Mouse (Mus musculus) MEL (cell line): ENCODE results near the gene Lgals3. TPM values are rescaled to one million over a fixed set of nuclear protein-coding genes. Genes with fewer than 3 reads are reported as not detected.

Experiments used
- DNase-seq: peaks from one replicate; pipeline ENCODE4 v3.0.0; 2011; ENCODE audit warnings: low read depth, low spot score
- H3K27ac ChIP-seq: 2 replicates; pipeline ENCODE4 v1.5.1; 2012; ENCODE audit warnings: low read depth, mild to moderate bottlenecking, control low read depth, low read length, moderate library complexity; ENCODE audit not compliant: control insufficient read depth
- H3K27me3 ChIP-seq, 2 experiments: fragments of 150-350 bp in 1 of 2; sonication (generic) in 1 of 2; 2 replicates each; pipeline ENCODE4 v1.6.1; 2012; ENCODE audit warnings: low read length in 2 of 2, mild to moderate bottlenecking in 2 of 2, improper control_type of control experiment in 1 of 2, moderate library complexity in 1 of 2; ENCODE audit not compliant: insufficient read depth in 2 of 2, control insufficient read depth in 1 of 2
- H3K36me3 ChIP-seq, 2 experiments: 2 replicates each; pipeline ENCODE4 v1.6.1; 2012 to 2014; ENCODE audit warnings: low read length in 2 of 2, improper control_type of control experiment in 1 of 2, inconsistent platforms in 1 of 2, mild to moderate bottlenecking in 1 of 2; ENCODE audit not compliant: insufficient read depth in 2 of 2, control insufficient read depth in 1 of 2
- H3K4me1 ChIP-seq, 2 experiments: fragments of 150-350 bp in 1 of 2; sonication (generic) in 1 of 2; 2 replicates each; pipeline ENCODE4 v1.6.1; 2012; ENCODE audit warnings: low read length in 2 of 2, improper control_type of control experiment in 1 of 2, mild to moderate bottlenecking in 1 of 2; ENCODE audit not compliant: insufficient read depth in 2 of 2, control insufficient read depth in 1 of 2
- H3K4me3 ChIP-seq, 2 experiments: fragments of 150-350 bp in 1 of 2; sonication (generic) in 1 of 2; 2 replicates each; pipeline ENCODE4 v1.5.1; 2012; ENCODE audit warnings: low read depth in 2 of 2, low read length in 2 of 2, mild to moderate bottlenecking in 2 of 2, moderate library complexity in 2 of 2, control low read depth in 1 of 2, improper control_type of control experiment in 1 of 2; ENCODE audit not compliant: control insufficient read depth in 1 of 2, insufficient read depth in 1 of 2
- H3K79me2 ChIP-seq: 2 replicates; pipeline ENCODE4 v1.6.1; 2012; ENCODE audit warnings: mild to moderate bottlenecking, low read length, moderate library complexity; ENCODE audit not compliant: control insufficient read depth, poor library complexity, insufficient read depth
- H3K9ac ChIP-seq: 2 replicates; pipeline ENCODE4 v1.6.1; 2012; ENCODE audit warnings: low read depth, mild to moderate bottlenecking, control low read depth, low read length, moderate library complexity; ENCODE audit not compliant: control insufficient read depth, poor library complexity, severe bottlenecking
- H3K9me3 ChIP-seq: fragments of 150-350 bp; sonication (generic); replicated peaks from 2 replicates; pipeline ENCODE4 v1.6.1; 2012; ENCODE audit warnings: mild to moderate bottlenecking, low read length, improper control_type of control experiment, moderate library complexity; ENCODE audit not compliant: insufficient read depth
- BHLHE40 ChIP-seq: IDR thresholded peaks from 2 replicates; pipeline ENCODE4 v1.6.1; 2012; ENCODE audit warnings: low read depth, mild to moderate bottlenecking, inconsistent platforms, low read length, improper control_type of control experiment, borderline replicate concordance
- CHD1 ChIP-seq: IDR thresholded peaks from 2 replicates; pipeline ENCODE4 v1.6.1; 2012; ENCODE audit warnings: low read depth, mild to moderate bottlenecking, inconsistent platforms, low read length, improper control_type of control experiment
- CTCF ChIP-seq, 3 experiments: IDR thresholded peaks in 2 of 3; conservative IDR thresholded peaks in 1 of 3; 2 replicates each; pipeline ENCODE4 v1.5.1; 2011 to 2012; ENCODE audit warnings: low read length in 3 of 3, low read depth in 2 of 3, mild to moderate bottlenecking in 2 of 3, improper control_type of control experiment in 1 of 3, inconsistent platforms in 1 of 3, mixed read lengths in 1 of 3, moderate library complexity in 1 of 3; ENCODE audit not compliant: control insufficient read depth in 1 of 3, insufficient read depth in 1 of 3, poor library complexity in 1 of 3, severe bottlenecking in 1 of 3
- ELF1 ChIP-seq: IDR thresholded peaks from 2 replicates; pipeline ENCODE4 v1.6.1; 2014; ENCODE audit warnings: low read depth, mild to moderate bottlenecking, inconsistent platforms, low read length, improper control_type of control experiment, moderate library complexity
- EP300 ChIP-seq, 2 experiments: IDR thresholded peaks; 2 replicates each; pipeline ENCODE4 v1.6.1; 2011; ENCODE audit warnings: improper control_type of control experiment in 2 of 2, low read length in 2 of 2, low read depth in 1 of 2, mild to moderate bottlenecking in 1 of 2
- ETS1 ChIP-seq: IDR thresholded peaks from 2 replicates; pipeline ENCODE4 v1.6.1; 2012; ENCODE audit warnings: low read depth, mild to moderate bottlenecking, inconsistent platforms, low read length, improper control_type of control experiment, moderate library complexity
- GABPA ChIP-seq: IDR thresholded peaks from 2 replicates; pipeline ENCODE4 v1.6.1; 2012; ENCODE audit warnings: low read depth, mild to moderate bottlenecking, inconsistent platforms, low read length, improper control_type of control experiment, moderate library complexity
- HCFC1 ChIP-seq: IDR thresholded peaks from 2 replicates; pipeline ENCODE4 v1.6.1; 2012; ENCODE audit warnings: low read depth, mild to moderate bottlenecking, inconsistent platforms, low read length, improper control_type of control experiment, moderate library complexity
- KAT2A ChIP-seq: conservative IDR thresholded peaks from 2 replicates; pipeline ENCODE4 v1.6.1; 2012; ENCODE audit warnings: low read depth, low read length, improper control_type of control experiment, inconsistent platforms
- MAFK ChIP-seq: IDR thresholded peaks from 2 replicates; pipeline ENCODE4 v1.6.1; 2011; ENCODE audit warnings: low read depth, mild to moderate bottlenecking, low read length, improper control_type of control experiment, borderline replicate concordance
- MAX ChIP-seq: IDR thresholded peaks from 2 replicates; pipeline ENCODE4 v1.6.1; 2011; ENCODE audit warnings: low read length, improper control_type of control experiment
- MAZ ChIP-seq: IDR thresholded peaks from 2 replicates; pipeline ENCODE4 v1.6.1; 2012; ENCODE audit warnings: low read depth, mild to moderate bottlenecking, inconsistent platforms, low read length, improper control_type of control experiment
- MYC ChIP-seq: IDR thresholded peaks from 2 replicates; pipeline ENCODE4 v1.6.1; 2011; ENCODE audit warnings: low read depth, mild to moderate bottlenecking, low read length, improper control_type of control experiment, moderate library complexity
- NELFE ChIP-seq: IDR thresholded peaks from 2 replicates; pipeline ENCODE4 v1.6.1; 2011; ENCODE audit warnings: low read depth, low read length, improper control_type of control experiment
- NRF1 ChIP-seq: IDR thresholded peaks from 2 replicates; pipeline ENCODE4 v1.6.1; 2014; ENCODE audit warnings: low read depth, mild to moderate bottlenecking, inconsistent platforms, low read length, improper control_type of control experiment, moderate library complexity; ENCODE audit not compliant: poor library complexity, insufficient read depth, severe bottlenecking
- POLR2A ChIP-seq, 2 experiments: IDR thresholded peaks; 2 replicates each; pipeline ENCODE4 v1.6.1; 2011 to 2012; ENCODE audit warnings: low read length in 2 of 2, mild to moderate bottlenecking in 2 of 2, control low read depth in 1 of 2, improper control_type of control experiment in 1 of 2, low read depth in 1 of 2, moderate library complexity in 1 of 2; ENCODE audit not compliant: control insufficient read depth in 1 of 2, insufficient read depth in 1 of 2, poor library complexity in 1 of 2
- RAD21 ChIP-seq: IDR thresholded peaks from 2 replicates; pipeline ENCODE4 v1.6.1; 2011; ENCODE audit warnings: mild to moderate bottlenecking, low read depth, low read length, improper control_type of control experiment
- RCOR1 ChIP-seq: IDR thresholded peaks from 2 replicates; pipeline ENCODE4 v1.6.1; 2012; ENCODE audit warnings: low read depth, mild to moderate bottlenecking, inconsistent platforms, low read length, improper control_type of control experiment
- SIN3A ChIP-seq: IDR thresholded peaks from 2 replicates; pipeline ENCODE4 v1.6.1; 2012; ENCODE audit warnings: low read length, improper control_type of control experiment, inconsistent platforms
- SMC3 ChIP-seq: IDR thresholded peaks from 2 replicates; pipeline ENCODE4 v1.6.1; 2011; ENCODE audit warnings: low read depth, low read length, improper control_type of control experiment
- TAL1 ChIP-seq: IDR thresholded peaks from 2 replicates; pipeline ENCODE4 v1.6.1; 2012; ENCODE audit warnings: mild to moderate bottlenecking, inconsistent platforms, low read length, moderate library complexity, mixed read lengths
- TBP ChIP-seq: IDR thresholded peaks from 2 replicates; pipeline ENCODE4 v1.8.0; 2011; ENCODE audit warnings: low read depth, low read length, improper control_type of control experiment
- TCF12 ChIP-seq: IDR thresholded peaks from 2 replicates; pipeline ENCODE4 v1.6.1; 2014; ENCODE audit warnings: low read depth, mild to moderate bottlenecking, inconsistent platforms, low read length, improper control_type of control experiment, moderate library complexity
- UBTF ChIP-seq: IDR thresholded peaks from 2 replicates; pipeline ENCODE4 v1.6.1; 2012; ENCODE audit warnings: low read depth, mild to moderate bottlenecking, inconsistent platforms, low read length, improper control_type of control experiment, moderate library complexity, borderline replicate concordance; ENCODE audit not compliant: insufficient read depth
- USF1 ChIP-seq: IDR thresholded peaks from 2 replicates; pipeline ENCODE4 v1.6.1; 2014; ENCODE audit warnings: low read depth, mild to moderate bottlenecking, inconsistent platforms, low read length, improper control_type of control experiment, moderate library complexity
- USF2 ChIP-seq, 2 experiments: IDR thresholded peaks; 2 replicates each; pipeline ENCODE4 v1.6.1; 2011 to 2012; ENCODE audit warnings: improper control_type of control experiment in 2 of 2, low read length in 2 of 2, borderline replicate concordance in 1 of 2, inconsistent platforms in 1 of 2, low read depth in 1 of 2, mild to moderate bottlenecking in 1 of 2; ENCODE audit not compliant: insufficient read depth in 1 of 2
- ZC3H11A ChIP-seq: IDR thresholded peaks from 2 replicates; pipeline ENCODE4 v1.6.1; 2012; ENCODE audit warnings: low read depth, mild to moderate bottlenecking, inconsistent platforms, low read length, improper control_type of control experiment
- ZKSCAN1 ChIP-seq: IDR thresholded peaks from 2 replicates; pipeline ENCODE4 v1.6.1; 2012; ENCODE audit warnings: low read depth, mild to moderate bottlenecking, inconsistent platforms, low read length, improper control_type of control experiment, moderate library complexity
- ZMIZ1 ChIP-seq: IDR thresholded peaks from 2 replicates; pipeline ENCODE4 v1.6.1; 2012; ENCODE audit warnings: low read depth, mild to moderate bottlenecking, inconsistent platforms, low read length, improper control_type of control experiment, moderate library complexity
- ZNF384 ChIP-seq: IDR thresholded peaks from 2 replicates; pipeline ENCODE4 v1.6.1; 2012; ENCODE audit warnings: low read depth, mild to moderate bottlenecking, inconsistent platforms, low read length, improper control_type of control experiment
- polyA plus RNA-seq, 2 experiments: library from polyadenylated mRNA; stranded (reverse) in 1 of 2; unstranded in 1 of 2; fragments of >175 nt in 1 of 2; fragments of >200 nt in 1 of 2; gene quantifications; 2 replicates each; pipeline versions ENCODE4 v1.2.1 to v1.2.4; 2012; ENCODE audit warnings: low replicate concordance in 2 of 2, low read depth in 1 of 2; ENCODE audit not compliant: insufficient read length in 2 of 2, insufficient read depth in 1 of 2, missing spikeins in 1 of 2
- total RNA-seq: library from RNA; depleted of rRNA; stranded (reverse); fragments of 300-350 nt; gene quantifications from 2 replicates; pipeline ENCODE4 v1.2.3, GENCODE M21; 2012

Lgals3 gene
- total and polyA plus RNA-seq, 3 experiments = 0.12 to 1.8 TPM; not detected in 1

- Histone ChIP-seq H3K27me3 (no peaks in the 10 kb centered on the region), H3K4me1 (peaks cover 0 to 6% of the 10 kb centered on the region in 2 experiments; a peak in 2 of 4 replicates), H3K79me2 (no peaks in the 10 kb centered on the region), H3K36me3 (peaks cover 0 to 4% of the 10 kb centered on the region in 2 experiments; a peak in 1 of 4 replicates), H3K9me3 (no peaks in the 10 kb centered on the region), H3K4me3 (no peak overlapping the region), H3K27ac (no peak overlapping the region), H3K9ac (no peak overlapping the region)
- peak; percentile 49 for TF ChIP-seq SMC3
- TF ChIP-seq ELF1 = no peak
- no peak for TF ChIP-seq MAFK
- TF ChIP-seq MYC = peak; percentile 70; the same call in 1 of the 2 replicates
- TF ChIP-seq GABPA = no peak
- TF ChIP-seq TBP = no peak
- TF ChIP-seq ZKSCAN1 = no peak
- TF ChIP-seq USF1 = no peak
- TF ChIP-seq UBTF = no peak
- 0 out of 4 replicates have a peak, but pooled peaks of 1 of the 2 experiments have one; percentile 13 for TF ChIP-seq EP300 (IDR thresholded peaks at IDR 0.05; ENCODE audit: low read depth in 1 of 2, low read length in 2 of 2)
- TF ChIP-seq MAZ = no peak
- TF ChIP-seq BHLHE40 = 0 out of 2 replicates have a peak, but pooled peaks have one; percentile 14
- TF ChIP-seq HCFC1 = no peak
- no peak for TF ChIP-seq SIN3A
- TF ChIP-seq TCF12 = no peak; the same call in 1 of the 2 replicates
- peak; percentile 64 for TF ChIP-seq MAX
- peak; percentile 31 for TF ChIP-seq RAD21
- TF ChIP-seq ZMIZ1 = no peak
- no peak for TF ChIP-seq KAT2A
- TF ChIP-seq ETS1 = no peak
- TF ChIP-seq ZC3H11A = 0 out of 2 replicates have a peak, but pooled peaks have one; percentile 23
- no peak for TF ChIP-seq NRF1
- no peak for TF ChIP-seq TAL1
- no peak for TF ChIP-seq RCOR1
- no peak for TF ChIP-seq USF2 (IDR thresholded peaks at IDR 0.05; ENCODE audit: borderline replicate concordance in 1 of 2, insufficient read depth in 1 of 2, low read depth in 1 of 2, low read length in 2 of 2)
- TF ChIP-seq CHD1 = no peak
- TF ChIP-seq POLR2A (IDR thresholded peaks at IDR 0.05; ENCODE audit: control insufficient read depth in 1 of 2, insufficient read depth in 1 of 2, low read depth in 1 of 2, low read length in 2 of 2, poor library complexity in 1 of 2) = no peak
- peak; percentile 58 for TF ChIP-seq ZNF384
- TF ChIP-seq NELFE = no peak
- TF ChIP-seq CTCF (IDR thresholded peaks at IDR 0.05 in 2 of 3, conservative IDR thresholded peaks at IDR 0.05 in 1 of 3; ENCODE audit: control insufficient read depth in 1 of 3, insufficient read depth in 1 of 3, low read depth in 2 of 3, low read length in 3 of 3, poor library complexity in 1 of 3, severe bottlenecking in 1 of 3) = peak; percentile 51 to 60 (median 53)
- DNase-seq = peak; percentile 67
These were observed 13.4 kb upstream of the Lgals3 start for GRCm38 (mm10) chr14:47354111-47354577.
